Mouse (Mus musculus) midbrain, embryonic 13.5 days (tissue): ENCODE measurements around the gene Fam131b. TPM values are rescaled to one million over a fixed set of nuclear protein-coding genes. Genes with fewer than 3 reads are reported as not detected.

Source experiments
- ATAC-seq: fragments of 200-750 bp; cut with Nextera tagmentation; 2 replicates; pipeline ENCODE4 v1.8.0; 2017; ENCODE audit warnings: mild to moderate bottlenecking, moderate TSS enrichment, moderate library complexity
- H3K27ac ChIP-seq: fragments of 300-500 bp; sonication (generic); 2 replicates; pipeline ENCODE4 v1.5.1; 2015; ENCODE audit warnings: inconsistent platforms, mild to moderate bottlenecking, moderate library complexity
- H3K27me3 ChIP-seq: fragments of 300-500 bp; sonication (generic); 2 replicates; pipeline ENCODE4 v1.6.1; 2015; ENCODE audit warnings: mild to moderate bottlenecking, inconsistent platforms
- H3K36me3 ChIP-seq: fragments of 300-500 bp; sonication (generic); 2 replicates; pipeline ENCODE4 v1.6.1; 2015; ENCODE audit warnings: mild to moderate bottlenecking, inconsistent platforms
- H3K4me1 ChIP-seq: fragments of 300-500 bp; sonication (generic); replicated peaks from 2 replicates; pipeline ENCODE4 v1.6.1; 2015; ENCODE audit warnings: inconsistent platforms
- H3K4me2 ChIP-seq: fragments of 300-500 bp; sonication (generic); replicated peaks from 2 replicates; pipeline ENCODE4 v1.6.1; 2015; ENCODE audit warnings: moderate library complexity, mild to moderate bottlenecking, inconsistent platforms
- H3K4me3 ChIP-seq: fragments of 300-500 bp; sonication (generic); replicated peaks from 2 replicates; pipeline ENCODE4 v1.5.1; 2015; ENCODE audit warnings: mild to moderate bottlenecking, inconsistent platforms
- H3K9ac ChIP-seq: fragments of 300-500 bp; sonication (generic); replicated peaks from 2 replicates; pipeline ENCODE4 v1.6.1; 2015; ENCODE audit warnings: mild to moderate bottlenecking, inconsistent platforms
- H3K9me3 ChIP-seq: fragments of 300-500 bp; sonication (generic); 2 replicates; pipeline ENCODE4 v1.6.1; 2016; ENCODE audit warnings: mild to moderate bottlenecking, inconsistent platforms
- WGBS: fragments of 180-500 bp; shearing (Covaris S2); methylation state at CpG from one replicate; pipeline ENCODE4 v1.1.7; 2015; 5-methylcytosine and 5-hydroxymethylcytosine counted together
- polyA plus RNA-seq: library from polyadenylated mRNA; unstranded; fragments of >200 nt; fragmentation: Nextera tagmentation; extraction: Ambion mirVana; gene quantifications from 2 replicates; pipeline ENCODE4 v1.2.1, GENCODE M21; 2015

Gene Fam131b
- polyA plus RNA-seq, 1 experiment from 2014 or later, result 5.7 TPM

DNA sequence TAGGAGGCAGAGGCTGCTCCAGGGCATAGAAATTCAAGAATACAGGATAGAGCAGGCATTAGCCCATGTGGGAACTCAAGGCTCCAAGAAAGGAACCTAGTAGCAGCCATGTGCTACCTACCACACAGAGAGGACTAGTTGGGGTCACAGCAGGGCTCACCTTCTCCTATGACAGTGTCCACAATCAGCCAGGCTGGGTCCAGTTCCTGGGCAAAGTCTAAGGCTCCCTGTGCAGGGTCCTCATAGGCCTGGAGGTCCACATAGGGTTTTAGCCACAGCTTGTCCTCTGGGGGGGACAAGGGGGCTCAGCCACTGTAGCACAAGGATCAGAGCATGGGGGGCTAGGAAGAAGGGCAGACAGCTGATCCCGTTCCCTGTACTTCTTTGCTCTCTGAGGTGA lies 38.1 kb upstream of the Fam131b start:
- Histone ChIP-seq H3K27me3 (no peaks in the 10 kb centered on the region), H3K4me2 (no peak overlapping the region), H3K9me3 (no peaks in the 10 kb centered on the region), H3K9ac (no peak overlapping the region), H3K27ac (no peak overlapping the region), H3K4me3 (no peak overlapping the region), H3K4me1 (no peaks in the 10 kb centered on the region), H3K36me3 (peaks cover 37% of the 10 kb centered on the region)
- ATAC-seq, result no peak
- 45% methylated on average over 1 of the region's 1 CpGs for WGBS

DNA sequence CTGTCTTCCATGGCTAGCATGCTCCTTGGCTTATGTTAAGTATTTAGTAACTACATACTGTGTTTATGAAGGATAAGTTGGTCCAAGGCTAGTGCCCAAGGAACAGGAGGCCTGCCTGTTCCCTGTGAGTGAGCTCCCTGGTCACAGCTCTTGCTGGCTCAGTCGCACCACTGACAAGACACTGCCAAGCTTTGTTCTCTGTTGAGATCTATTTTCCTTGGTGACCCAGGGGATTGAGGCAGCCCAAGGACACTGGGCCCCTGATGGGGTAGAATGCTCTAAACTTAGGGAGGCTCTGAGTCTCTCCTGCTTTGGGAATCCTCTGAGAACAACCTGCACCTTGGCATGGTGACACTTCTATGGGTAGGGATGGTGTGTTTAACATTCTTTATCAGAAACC lies 37.6 kb upstream of the Fam131b start:
- H3K4me1 ChIP-seq, result no peaks in the 10 kb centered on the region
- no peak for ATAC-seq
- no peaks in the 10 kb centered on the region for H3K9me3 ChIP-seq
- H3K4me3 ChIP-seq, result no peak overlapping the region
- H3K27me3 ChIP-seq, result no peaks in the 10 kb centered on the region
- H3K9ac ChIP-seq, result no peak overlapping the region
- H3K27ac ChIP-seq, result no peak overlapping the region
- H3K4me2 ChIP-seq, result no peak overlapping the region
- H3K36me3 ChIP-seq, result peaks cover 41% of the 10 kb centered on the region
- WGBS, result 63% methylated on average over 1 of the region's 1 CpGs

DNA sequence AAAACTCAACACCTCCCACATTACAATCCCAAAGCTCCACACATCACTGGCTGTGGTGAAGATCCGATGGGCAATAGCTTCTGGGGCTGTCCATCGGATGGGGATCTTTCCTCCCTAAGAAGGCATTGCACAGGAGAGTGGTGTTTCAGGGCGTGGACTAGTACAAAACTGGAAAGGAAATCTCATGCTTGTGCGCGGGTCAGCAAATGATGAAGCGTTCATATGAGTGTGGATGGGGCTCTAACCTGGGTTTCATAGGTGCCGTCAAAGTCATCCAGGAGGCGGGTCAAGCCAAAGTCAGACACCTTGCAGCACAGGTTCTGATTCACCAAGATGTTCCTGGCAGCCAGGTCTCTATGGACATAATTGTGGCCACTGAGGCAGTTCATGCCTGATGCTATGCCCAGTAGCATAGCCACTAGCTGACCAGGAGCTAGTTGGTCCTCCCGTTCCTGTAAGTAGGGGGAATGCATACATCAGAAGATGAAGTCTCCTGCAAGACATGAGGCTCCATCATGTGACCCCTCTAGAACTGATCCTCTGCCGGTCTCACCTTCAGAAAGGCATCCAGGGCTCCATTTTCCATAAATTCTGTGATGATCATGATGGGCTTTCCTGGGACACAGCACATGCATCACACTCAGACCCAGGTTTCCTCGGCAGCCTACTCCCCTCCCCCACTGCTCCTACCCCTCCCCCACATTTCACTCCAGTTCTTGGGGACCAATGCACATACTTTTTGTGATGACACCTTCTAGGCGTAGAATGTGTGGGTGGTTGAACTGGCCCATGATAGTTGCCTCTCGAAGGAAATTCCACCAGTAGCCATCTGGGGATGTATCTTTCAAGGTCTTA lies 36.8 kb upstream of the Fam131b start:
- Histone ChIP-seq H3K4me3 (no peak overlapping the region), H3K9me3 (no peaks in the 10 kb centered on the region), H3K4me1 (no peaks in the 10 kb centered on the region), H3K4me2 (no peak overlapping the region), H3K27ac (no peak overlapping the region), H3K27me3 (no peaks in the 10 kb centered on the region), H3K9ac (no peak overlapping the region), H3K36me3 (peaks cover 50% of the 10 kb centered on the region)
- ATAC-seq, result no peak
- WGBS, result 94% methylated on average over 13 of the region's 13 CpGs

DNA sequence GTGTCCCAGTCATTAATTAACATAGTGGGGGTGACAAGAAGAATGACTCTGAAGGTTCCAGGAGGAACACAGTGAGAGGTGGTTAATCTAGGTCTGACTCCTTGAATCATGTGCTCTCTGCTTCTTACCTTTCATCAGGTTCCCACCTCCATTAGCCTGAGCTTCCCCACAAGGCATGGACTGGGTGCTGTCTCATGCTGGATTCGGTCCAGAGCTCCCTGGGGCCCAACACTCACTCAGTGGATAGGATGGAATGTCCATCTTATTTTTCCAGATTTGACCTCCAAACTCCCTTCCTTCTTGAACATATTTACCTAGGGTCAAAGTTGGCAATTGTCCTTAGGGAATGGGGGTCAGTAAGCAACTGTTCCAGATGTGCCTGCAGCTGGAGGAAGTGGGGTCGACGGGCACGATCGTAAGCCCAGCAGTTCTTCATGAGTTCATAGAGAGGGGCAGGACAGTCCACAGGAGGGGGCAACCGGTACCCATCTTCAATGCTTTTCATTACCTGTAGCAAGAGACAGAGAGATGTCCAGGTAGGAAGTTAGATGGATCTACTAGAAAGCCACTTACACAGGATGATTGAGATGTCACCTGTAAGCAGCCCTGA lies 35.9 kb upstream of the Fam131b start:
- H3K4me3 ChIP-seq, result no peak overlapping the region
- no peak overlapping the region for H3K27ac ChIP-seq
- 97% methylated on average over 6 of the region's 6 CpGs for WGBS
- no peak for ATAC-seq
- no peaks in the 10 kb centered on the region for H3K27me3 ChIP-seq
- no peaks in the 10 kb centered on the region for H3K4me1 ChIP-seq
- peaks cover 58% of the 10 kb centered on the region for H3K36me3 ChIP-seq
- H3K9ac ChIP-seq, result no peak overlapping the region
- no peaks in the 10 kb centered on the region for H3K9me3 ChIP-seq
- H3K4me2 ChIP-seq, result no peak overlapping the region

DNA sequence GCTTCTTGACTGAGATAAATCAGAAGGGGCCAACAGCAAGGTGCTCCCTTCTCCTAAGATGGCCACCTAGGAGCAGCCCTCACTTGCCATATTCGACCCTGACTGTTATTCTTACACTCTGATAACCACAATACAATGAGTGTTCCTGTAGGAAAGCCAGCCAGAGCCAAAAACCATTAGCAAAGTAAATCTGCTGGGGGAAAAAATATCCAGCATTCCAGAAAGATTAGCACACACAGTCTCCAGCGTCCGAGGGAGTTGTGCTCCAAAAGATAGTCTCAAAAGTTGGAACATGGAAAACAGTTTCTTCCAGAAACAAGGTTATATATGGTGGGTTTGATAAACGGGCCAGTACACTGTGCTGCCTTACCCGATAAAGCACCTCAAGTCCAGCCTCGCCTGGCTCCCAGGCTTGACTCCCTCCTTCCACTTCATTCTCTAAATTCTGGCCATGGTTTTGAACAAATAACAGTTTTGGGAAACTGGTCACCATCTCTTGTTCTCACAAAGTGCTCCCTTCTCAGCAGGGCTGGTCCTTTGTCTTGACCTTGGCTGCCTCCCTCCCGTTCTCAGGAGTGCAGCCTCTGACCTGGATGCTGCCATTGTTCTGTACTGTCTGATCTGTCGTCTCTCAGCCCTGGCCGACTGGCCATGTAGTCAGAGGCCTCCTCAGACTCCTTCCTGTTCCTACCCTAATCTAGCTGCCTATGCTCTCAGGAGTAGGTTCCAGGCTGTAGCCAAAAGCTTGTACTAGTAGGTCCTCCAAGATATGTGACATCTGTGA lies 35.1 kb upstream of the Fam131b start:
- Histone ChIP-seq H3K9ac (no peak overlapping the region), H3K27ac (no peak overlapping the region), H3K4me2 (no peak overlapping the region), H3K27me3 (no peaks in the 10 kb centered on the region), H3K4me1 (peaks cover 5% of the 10 kb centered on the region), H3K4me3 (no peak overlapping the region), H3K36me3 (peaks cover 65% of the 10 kb centered on the region), H3K9me3 (no peaks in the 10 kb centered on the region)
- ATAC-seq, result no peak
- WGBS, result 74% methylated on average over 9 of the region's 9 CpGs

DNA sequence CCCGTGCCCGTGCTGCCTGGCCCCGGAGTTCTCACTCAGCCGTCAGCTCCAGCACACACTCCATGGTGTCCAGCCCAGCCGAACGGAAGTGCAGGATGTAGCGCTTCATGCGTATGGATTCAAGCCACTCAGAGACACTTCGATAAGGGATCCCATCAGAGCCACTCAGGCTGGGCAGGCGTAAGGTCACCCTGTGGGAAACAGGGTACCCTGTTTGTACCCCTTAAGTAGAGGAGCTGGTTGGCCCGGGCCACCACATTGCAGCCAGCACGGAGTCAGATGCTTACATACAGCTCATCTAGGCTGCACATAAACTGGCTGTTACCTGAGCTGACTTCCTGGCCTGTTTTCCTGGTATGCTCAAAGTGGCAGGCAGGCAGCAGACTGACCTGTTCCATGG lies 34.5 kb upstream of the Fam131b start:
- ATAC-seq, result no peak
- Histone ChIP-seq H3K9ac (no peak overlapping the region), H3K4me1 (peaks cover 12% of the 10 kb centered on the region), H3K36me3 (peaks cover 67% of the 10 kb centered on the region), H3K27me3 (no peaks in the 10 kb centered on the region), H3K9me3 (no peaks in the 10 kb centered on the region), H3K4me2 (no peak overlapping the region), H3K27ac (no peak overlapping the region), H3K4me3 (no peak overlapping the region)
- 93% methylated on average over 12 of the region's 12 CpGs for WGBS

GRCm38 (mm10) chr6:42357901-42358300 lies 33.5 kb upstream of the Fam131b start:
- peaks cover 69% of the 10 kb centered on the region for H3K36me3 ChIP-seq
- WGBS, result 72% methylated on average over 6 of the region's 6 CpGs
- H3K4me2 ChIP-seq, result no peak overlapping the region
- H3K27ac ChIP-seq, result no peak overlapping the region
- no peak for ATAC-seq
- no peaks in the 10 kb centered on the region for H3K9me3 ChIP-seq
- no peak overlapping the region for H3K9ac ChIP-seq
- H3K27me3 ChIP-seq, result no peaks in the 10 kb centered on the region
- H3K4me3 ChIP-seq, result no peak overlapping the region
- peaks cover 21% of the 10 kb centered on the region for H3K4me1 ChIP-seq

GRCm38 (mm10) chr6:42356913-42357312 lies 32.5 kb upstream of the Fam131b start:
- no peak overlapping the region for H3K4me3 ChIP-seq
- no peak overlapping the region for H3K4me2 ChIP-seq
- no peak overlapping the region for H3K9ac ChIP-seq
- no peak overlapping the region for H3K27ac ChIP-seq
- peaks cover 77% of the 10 kb centered on the region for H3K36me3 ChIP-seq
- 96% methylated on average over 5 of the region's 5 CpGs for WGBS
- no peak for ATAC-seq
- H3K9me3 ChIP-seq, result no peaks in the 10 kb centered on the region
- no peaks in the 10 kb centered on the region for H3K27me3 ChIP-seq
- peaks cover 26% of the 10 kb centered on the region for H3K4me1 ChIP-seq

GRCm38 (mm10) chr6:42355794-42356600 lies 31.6 kb upstream of the Fam131b start:
- Histone ChIP-seq H3K27me3 (no peaks in the 10 kb centered on the region), H3K36me3 (peaks cover 78% of the 10 kb centered on the region), H3K4me2 (no peak overlapping the region), H3K9me3 (no peaks in the 10 kb centered on the region), H3K27ac (no peak overlapping the region), H3K4me3 (no peak overlapping the region), H3K9ac (no peak overlapping the region), H3K4me1 (peaks cover 35% of the 10 kb centered on the region)
- no peak for ATAC-seq
- WGBS, result 93% methylated on average over 13 of the region's 13 CpGs

DNA sequence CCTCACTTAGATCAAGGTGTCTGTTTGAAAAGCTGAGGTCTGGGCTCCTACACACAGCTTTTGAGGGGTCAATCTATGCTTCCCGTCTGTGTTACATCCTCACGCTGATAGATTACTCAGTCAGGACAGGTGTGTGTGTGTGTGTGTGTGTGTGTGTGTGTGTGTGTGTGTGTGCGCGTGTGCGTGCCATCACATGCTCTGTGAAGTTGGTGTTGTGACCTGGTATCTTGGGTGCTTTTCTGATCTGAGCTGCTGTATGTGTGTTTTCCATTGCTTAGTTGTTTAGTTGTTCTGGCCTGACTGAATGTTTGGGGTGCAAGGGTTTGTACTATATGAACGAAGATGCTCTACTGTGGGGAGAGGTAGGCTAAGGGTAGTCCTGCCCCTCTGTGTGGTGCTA lies 30.9 kb upstream of the Fam131b start:
- H3K4me2 ChIP-seq, result no peak overlapping the region
- H3K4me1 ChIP-seq, result peaks cover 41% of the 10 kb centered on the region
- H3K9ac ChIP-seq, result no peak overlapping the region
- no peak overlapping the region for H3K27ac ChIP-seq
- no peaks in the 10 kb centered on the region for H3K27me3 ChIP-seq
- peaks cover 73% of the 10 kb centered on the region for H3K36me3 ChIP-seq
- no peaks in the 10 kb centered on the region for H3K9me3 ChIP-seq
- no peak for ATAC-seq
- H3K4me3 ChIP-seq, result no peak overlapping the region
- 93% methylated on average over 6 of the region's 6 CpGs for WGBS

GRCm38 (mm10) chr6:42354076-42355019 lies 29.9 kb upstream of the Fam131b start:
- Histone ChIP-seq H3K4me1 (peaks cover 41% of the 10 kb centered on the region), H3K4me3 (no peak overlapping the region), H3K36me3 (peaks cover 62% of the 10 kb centered on the region), H3K9me3 (no peaks in the 10 kb centered on the region), H3K4me2 (no peak overlapping the region), H3K27ac (no peak overlapping the region), H3K27me3 (no peaks in the 10 kb centered on the region), H3K9ac (no peak overlapping the region)
- 62% methylated on average over 11 of the region's 11 CpGs for WGBS
- ATAC-seq, result no peak
